Mouse (Mus musculus): ENCODE measurements around the gene Hdac2. TPM values are rescaled to one million over a fixed set of nuclear protein-coding genes. Genes with fewer than 3 reads are reported as not detected.

Gene Hdac2
- polyA plus RNA-seq (2012; rRNA removed), result 3.6 and 5.4 TPM in 2 replicates

GRCm38 (mm10) chr10:36974086-36974675, at the start of gene Hdac2:
Gene Hdac2 (plus strand): TSS chr10:36974544.

Other genes with a start within 250 kb of the Hdac2 start
- gene Marcks, start 164.4 kb downstream of the Hdac2 start, polyA plus RNA-seq (2012; rRNA removed), result 11.1 and 11.4 TPM in 2 replicates

Measured in stomach, adult 2 months (tissue).